Mouse (Mus musculus) Muller cell, postnatal 12 days (primary cell): Measurements from ENCODE around the gene Asb12.
A peak's percentile ranks its signal among the peaks of the same experiment; 100 is the strongest.
"Not testable (repeated sequence)": the region's sequence is repeated elsewhere in the genome, so short reads cannot be mapped to it uniquely, and the experiment has no call there.

Experiments
- DNase-seq: peaks from one replicate; pipeline ENCODE4 v3.0.0-alpha.2; 2015; ENCODE audit errors: inconsistent ontology term

Gene Asb12

GRCm38 (mm10) chrX:95557887-95558286 lies at the start of gene Asb12, which contains the start of gene Pfn5:
TSS of gene Asb12 (minus strand) at chrX:95557987.
TSS of gene Pfn5 (plus strand) at chrX:95558104.
- DNase-seq = no peak

GRCm38 (mm10) chrX:95600609-95601008 lies 42.8 kb upstream of the Asb12 start:
- DNase-seq = no peak

- no peak for DNase-seq
Observed at GRCm38 (mm10) chrX:95554321-95554720, 3.5 kb downstream of the Asb12 start.

- not testable (repeated sequence) for DNase-seq
Observed at GRCm38 (mm10) chrX:95535493-95535892, 22.3 kb downstream of the Asb12 start.

DNA sequence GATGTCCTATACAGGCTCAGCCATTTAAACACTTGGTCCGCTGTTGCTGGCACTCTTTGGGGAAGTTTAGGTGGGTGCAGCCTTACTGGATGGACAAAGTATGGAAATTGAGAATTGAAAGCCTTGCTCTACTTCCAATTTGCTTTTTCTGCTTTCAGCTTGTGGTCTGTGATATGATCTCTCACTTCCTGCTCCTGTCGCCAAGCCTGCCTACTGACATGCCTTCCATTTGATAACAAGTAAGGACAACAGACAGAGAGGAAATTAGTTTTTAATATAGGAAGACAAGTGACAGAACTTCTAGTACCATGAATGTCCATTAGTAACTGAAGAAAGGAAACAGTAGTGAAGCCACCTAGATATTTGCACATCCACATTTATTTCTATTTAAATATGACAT lies 32.6 kb downstream of the Asb12 start:
- no peak for DNase-seq

DNA sequence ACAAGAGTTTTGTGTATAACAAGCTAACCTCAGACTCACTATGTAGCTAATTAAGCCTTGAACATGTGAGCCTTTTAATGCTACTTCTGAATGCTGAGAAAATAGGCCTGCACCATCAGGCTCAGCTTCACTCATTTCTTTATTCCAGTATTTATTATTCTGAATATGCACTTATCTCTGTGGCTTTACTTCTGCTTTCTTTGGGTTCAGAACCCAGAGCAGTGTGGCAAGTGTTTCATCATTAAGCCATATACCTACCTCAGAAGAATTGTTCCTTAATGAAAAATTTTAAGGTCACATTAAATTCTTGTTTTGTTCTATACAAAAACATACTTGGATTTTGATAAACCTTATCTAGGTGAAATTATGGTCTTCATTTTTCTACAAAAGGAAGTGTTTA lies 33.9 kb downstream of the Asb12 start:
- DNase-seq = no peak

- no peak for DNase-seq
Observed at GRCm38 (mm10) chrX:95457166-95457565, 100.6 kb downstream of the Asb12 start.

DNA sequence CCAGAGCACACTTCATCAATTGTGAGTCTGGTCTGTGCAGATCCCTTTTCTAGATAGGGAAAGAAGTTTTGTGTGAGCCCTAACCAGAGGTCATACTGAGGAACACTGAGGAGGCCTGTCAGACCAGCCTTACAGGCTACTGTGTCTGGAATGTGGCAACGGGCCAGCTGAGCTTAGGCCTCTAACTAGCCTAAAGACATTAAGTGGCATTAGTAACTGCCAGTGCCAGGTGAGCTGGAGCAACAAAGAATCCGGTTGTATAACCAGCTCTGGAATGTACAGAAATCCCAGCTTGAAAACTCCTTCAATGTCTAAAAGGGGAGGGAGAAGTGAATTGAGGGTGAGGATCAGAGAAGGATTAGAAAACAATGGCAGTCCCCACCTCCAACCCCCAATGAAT lies 111.9 kb downstream of the Asb12 start:
- DNase-seq = no peak

- DNase-seq = no peak
Observed at GRCm38 (mm10) chrX:95445141-95445540, 112.6 kb downstream of the Asb12 start.

DNA sequence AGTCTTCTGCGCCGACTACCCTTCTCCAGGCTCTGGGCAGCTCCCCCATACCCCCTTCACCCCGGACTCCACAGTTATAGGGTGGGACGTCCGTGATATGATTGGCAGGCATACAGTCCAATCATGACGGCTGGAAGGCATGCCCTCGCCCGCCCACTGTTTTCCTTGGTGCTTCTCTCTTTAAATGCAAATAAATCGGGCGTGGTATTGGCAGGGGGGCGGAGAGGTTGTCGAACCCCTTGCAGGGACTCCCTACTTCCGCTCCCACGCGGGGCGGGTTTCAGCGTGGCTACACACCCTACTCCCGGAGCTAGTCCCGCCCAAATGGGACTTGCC lies 113.0 kb downstream of the Asb12 start, which contains the start of gene Amer1:
Gene Amer1 (minus strand): TSS at position 97 of the 336 bp plus-strand sequence.
- DNase-seq = peak; percentile 93

GRCm38 (mm10) chrX:95443898-95444775 lies 113.7 kb downstream of the Asb12 start:
- DNase-seq = peak; percentile 42

- no peak for DNase-seq
Observed at GRCm38 (mm10) chrX:95443390-95443789, 114.4 kb downstream of the Asb12 start.

DNA sequence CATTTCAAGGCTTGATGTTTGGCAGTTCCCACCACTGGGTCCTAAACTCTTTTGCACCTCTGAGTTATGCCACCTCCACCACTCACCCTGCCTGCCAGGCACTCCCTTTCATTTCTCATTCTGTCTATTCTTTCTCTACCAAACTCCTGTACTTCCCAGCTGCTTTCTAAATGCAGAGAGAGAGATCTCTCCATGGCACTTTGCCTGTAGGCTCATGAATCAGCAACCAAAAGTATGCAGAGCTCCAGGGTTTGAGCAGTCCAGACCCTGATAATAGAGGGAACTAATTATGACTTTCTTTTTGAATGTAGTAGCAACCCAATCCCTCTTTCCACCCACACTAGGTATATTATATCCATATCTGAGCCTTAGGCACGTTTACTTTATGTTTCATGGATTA lies 115.5 kb downstream of the Asb12 start:
- DNase-seq = peak; percentile 57

- no peak for DNase-seq
Observed at GRCm38 (mm10) chrX:95441290-95441689, 116.5 kb downstream of the Asb12 start.

DNA sequence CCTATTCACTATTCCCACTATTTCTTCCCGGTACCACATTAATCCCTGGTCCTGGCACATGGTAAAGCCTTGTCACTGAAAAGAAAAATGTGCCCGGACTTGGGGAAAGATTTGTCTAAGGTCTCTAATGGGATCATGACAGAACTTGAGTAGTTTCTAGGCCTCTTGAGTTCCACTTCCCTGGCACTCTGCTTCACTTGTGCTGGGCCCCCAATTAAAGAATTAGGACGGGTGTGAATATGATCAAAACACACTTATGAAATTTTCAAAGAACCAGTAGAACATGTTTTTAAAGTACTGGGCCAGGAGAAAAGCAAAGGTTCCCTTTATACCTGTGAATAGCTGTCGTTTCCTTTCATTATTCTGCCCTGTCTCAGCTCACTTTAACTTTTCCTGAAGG lies 119.3 kb downstream of the Asb12 start:
- no peak for DNase-seq

DNA sequence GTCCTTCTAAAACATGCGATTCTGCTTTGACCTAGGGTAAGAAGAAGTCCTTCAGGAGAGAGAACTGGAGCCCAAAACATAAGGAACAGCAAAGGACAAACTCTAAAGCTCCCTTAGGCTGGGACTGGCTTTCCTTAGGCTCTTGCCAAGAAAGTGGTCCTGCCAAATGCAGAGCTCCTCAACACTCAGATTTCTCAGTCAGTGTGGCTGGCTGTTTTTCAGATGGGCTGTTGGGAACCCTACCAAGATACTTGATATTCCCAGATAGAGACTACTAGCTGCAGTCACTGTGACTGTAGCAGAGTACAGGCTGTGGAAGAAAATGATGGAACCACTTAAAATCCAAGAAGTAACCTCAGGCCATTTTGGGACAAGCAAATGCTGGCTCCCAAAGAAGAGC lies 120.6 kb downstream of the Asb12 start:
- no peak for DNase-seq
